Mouse (Mus musculus) neural tube, embryonic 11.5 days (tissue): ENCODE measurements around the gene Mtmr12. TPM values are rescaled to one million over a fixed set of nuclear protein-coding genes. Genes with fewer than 3 reads are reported as not detected.

ENCODE experiments used
- microRNA counts: library from miRNA; unstranded; fragments of <30 nt; microRNA quantifications from one replicate; lab custom pipeline; 2015
- microRNA-seq: library from miRNA; unstranded; fragments of <30 nt; microRNA quantifications from one replicate; pipeline ENCODE4, GENCODE M21; 2016
- polyA plus RNA-seq: library from polyadenylated mRNA; unstranded; fragments of >200 nt; fragmentation: Nextera tagmentation; extraction: Ambion mirVana; gene quantifications from 2 replicates; pipeline ENCODE4 v1.2.1, GENCODE M21; 2014

Gene Mtmr12
- polyA plus RNA-seq, 1 experiment from 2014 or later: 17.5 TPM

MicroRNAs encoded within 50 kb of the gene (microRNA counts, 519-probe panel; counts per million panel counts)
- microRNA mmu-miR-1898 (lab: Ali Mortazavi, UCI): 171 counts per million, percentile 57 among the panel's probes with 10 or more counts

Small RNA genes within 50 kb of the gene (microRNA-seq; reads per million reads assigned to microRNA genes)
- gene Mir1898: not detected

Other genes starting within 250 kb of the Mtmr12 start
- 735 and 745 TPM in 2 replicates for gene Sub1, start 208.0 kb upstream of the Mtmr12 start, polyA plus RNA-seq
- 153 and 156 TPM in 2 replicates for gene Zfr, start 87.2 kb upstream of the Mtmr12 start, polyA plus RNA-seq
- gene Golph3, start 116.4 kb downstream of the Mtmr12 start, polyA plus RNA-seq: 108 and 112 TPM in 2 replicates
- gene 1810049J17Rik, start 116.9 kb downstream of the Mtmr12 start, polyA plus RNA-seq: 1.6 and 1.9 TPM in 2 replicates